Mouse (Mus musculus): ENCODE data around the gene Gm3776. TPM values are rescaled to one million over a fixed set of nuclear protein-coding genes. Genes with fewer than 3 reads are reported as not detected.

Gene Gm3776
- total RNA-seq (2023), result not detected

DNA sequence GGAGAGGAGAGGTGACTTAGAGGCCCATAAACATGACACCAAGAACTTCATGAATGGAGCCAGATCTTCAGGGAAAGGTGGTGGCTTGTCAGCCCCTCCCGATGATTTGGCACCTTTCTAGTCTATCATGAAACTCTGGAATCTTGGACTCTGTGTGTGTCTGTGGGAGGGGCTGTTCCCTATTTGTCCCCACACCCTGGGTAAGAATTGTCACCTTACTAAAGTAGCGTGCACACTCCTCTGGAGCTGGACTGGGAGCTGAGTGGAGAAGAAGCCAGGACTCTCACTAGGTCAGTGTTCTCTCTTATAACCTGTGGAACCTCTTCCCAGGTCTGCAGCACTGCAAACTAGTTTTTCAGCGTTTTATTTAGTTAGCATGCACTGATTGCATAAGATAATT is at the start of gene Gm3776:
TSS of gene Gm3776 (plus strand) at position 216 of the 400 bp plus-strand sequence.

DNA sequence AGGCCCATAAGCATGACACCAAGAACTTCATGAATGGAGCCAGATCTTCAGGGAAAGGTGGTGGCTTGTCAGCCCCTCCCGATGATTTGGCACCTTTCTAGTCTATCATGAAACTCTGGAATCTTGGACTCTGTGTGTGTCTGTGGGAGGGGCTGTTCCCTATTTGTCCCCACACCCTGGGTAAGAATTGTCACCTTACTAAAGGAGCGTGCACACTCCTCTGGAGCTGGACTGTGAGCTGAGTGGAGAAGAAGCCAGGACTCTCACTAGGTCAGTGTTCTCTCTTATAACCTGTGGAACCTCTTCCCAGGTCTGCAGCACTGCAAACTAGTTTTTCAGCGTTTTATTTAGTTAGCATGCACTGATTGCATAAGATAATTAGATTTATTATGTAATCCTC is 26.5 kb upstream of the Gm3776 start, which contains the start of gene Gsta1:
TSS of gene Gsta1 (plus strand) at position 196 of the 400 bp plus-strand sequence.

DNA sequence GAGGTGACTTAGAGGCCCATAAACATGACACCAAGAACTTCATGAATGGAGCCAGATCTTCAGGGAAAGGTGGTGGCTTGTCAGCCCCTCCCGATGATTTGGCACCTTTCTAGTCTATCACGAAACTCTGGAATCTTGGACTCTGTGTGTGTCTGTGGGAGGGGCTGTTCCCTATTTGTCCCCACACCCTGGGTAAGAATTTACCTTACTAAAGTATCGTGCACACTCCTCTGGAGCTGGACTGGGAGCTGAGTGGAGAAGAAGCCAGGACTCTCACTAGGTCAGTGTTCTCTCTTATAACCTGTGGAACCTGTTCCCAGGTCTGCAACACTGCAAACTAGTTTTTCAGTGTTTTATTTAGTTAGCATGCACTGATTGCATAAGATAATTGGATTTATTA is 32.8 kb downstream of the Gm3776 start, which contains the start of gene Gm10639:
TSS of gene Gm10639 (plus strand) at position 201 of the 400 bp plus-strand sequence.

DNA sequence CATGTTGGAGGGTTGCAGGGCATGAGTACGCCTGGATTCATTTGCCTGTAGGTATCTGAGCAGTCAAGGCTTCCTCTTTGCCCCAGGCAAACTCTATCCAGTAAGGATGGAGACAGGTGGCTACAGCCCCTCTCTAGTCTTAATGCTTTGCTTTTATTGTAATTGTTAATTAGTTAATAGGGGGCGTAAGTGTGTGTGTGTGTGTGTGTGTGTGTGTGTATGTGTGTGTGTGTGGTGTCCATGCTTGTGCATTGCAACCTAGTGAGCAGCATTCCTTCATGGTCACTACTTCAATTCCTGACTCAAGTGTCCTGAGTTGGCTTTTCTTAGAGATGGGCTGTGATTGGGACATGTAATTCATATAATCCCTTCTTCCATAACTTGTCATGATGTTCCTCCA is 57.8 kb downstream of the Gm3776 start, which contains the start of gene Omt2a:
TSS of gene Omt2a (minus strand) at position 101 of the 400 bp plus-strand sequence.

Other genes with a start within 250 kb of the Gm3776 start
- gene Gcm1, start 205.2 kb upstream of the Gm3776 start, total RNA-seq (2023), result not detected
- gene Fbxo9, start 148.1 kb upstream of the Gm3776 start, total RNA-seq (2023), result 10 to 100 TPM; 40.4 to 42.3 TPM
- 1 to 10 TPM; 3.5 to 3.7 TPM for gene Ick, start 147.9 kb upstream of the Gm3776 start, total RNA-seq (2023)
- gene Gsta4, start 74.4 kb upstream of the Gm3776 start, total RNA-seq (2023), result 1 to 10 TPM in 1 of 2 experiments, under 1 TPM in 1; 0.79 to 1.6 TPM
- gene Gsta1, start 26.5 kb upstream of the Gm3776 start, total RNA-seq (2023), result not detected
- gene Gm10639, start 32.8 kb downstream of the Gm3776 start, total RNA-seq (2023), result not detected
- gene Omt2a, start 57.7 kb downstream of the Gm3776 start, total RNA-seq (2023), result not detected
- gene Omt2b, start 70.5 kb downstream of the Gm3776 start, total RNA-seq (2023), result not detected
- not detected for gene Gsta2, start 98.7 kb downstream of the Gm3776 start, total RNA-seq (2023)
- gene Dppa5a, start 111.0 kb downstream of the Gm3776 start, total RNA-seq (2023), result not detected
- not detected for gene Ooep, start 121.6 kb downstream of the Gm3776 start, total RNA-seq (2023)
- gene Ddx43, start 138.6 kb downstream of the Gm3776 start, total RNA-seq (2023), result not detected
- 1 to 10 TPM; 7.0 to 9.3 TPM for gene Cgas, start 186.1 kb downstream of the Gm3776 start, total RNA-seq (2023)
- gene Mto1, start 191.1 kb downstream of the Gm3776 start, total RNA-seq (2023), result 10 to 100 TPM; 14.4 to 15.7 TPM
- gene Gm17324, start 191.7 kb downstream of the Gm3776 start, total RNA-seq (2023), result not detected
- 1,000 to 10,000 TPM; 3,050 to 3,467 TPM for gene Eef1a1, start 232.0 kb downstream of the Gm3776 start, total RNA-seq (2023)